Mouse (Mus musculus) heart, embryonic 16.5 days (tissue): Measurements from ENCODE around the gene Eif1. TPM values are rescaled to one million over a fixed set of nuclear protein-coding genes. Genes with fewer than 3 reads are reported as not detected.
"Not testable (repeated sequence)": the region's sequence is repeated elsewhere in the genome, so short reads cannot be mapped to it uniquely, and the experiment has no call there.

Experiments
- ATAC-seq: fragments of 200-750 bp; cut with Nextera tagmentation; replicated peaks from 2 replicates; pipeline ENCODE4 v1.8.0; 2017; ENCODE audit warnings: moderate number of reproducible peaks; ENCODE audit not compliant: insufficient read depth, low FRiP score; ENCODE audit errors: extremely low read depth
- H3K27ac ChIP-seq: fragments of 300-500 bp; sonication (generic); 2 replicates; pipeline ENCODE4 v1.5.1; 2014; ENCODE audit warnings: mild to moderate bottlenecking, low read length, control low read depth, moderate library complexity
- H3K27me3 ChIP-seq: fragments of 300-500 bp; sonication (generic); 2 replicates; pipeline ENCODE4 v1.6.1; 2014; ENCODE audit warnings: low read length, mixed read lengths; ENCODE audit not compliant: control insufficient read depth, insufficient read depth
- H3K36me3 ChIP-seq: fragments of 300-500 bp; sonication (generic); 2 replicates; pipeline ENCODE4 v1.6.1; 2014; ENCODE audit not compliant: control insufficient read depth, insufficient read depth
- H3K4me1 ChIP-seq: fragments of 300-500 bp; sonication (generic); 2 replicates; pipeline ENCODE4 v1.6.1; 2014; ENCODE audit warnings: low read length, mixed read lengths; ENCODE audit not compliant: control insufficient read depth, insufficient read depth
- H3K4me2 ChIP-seq: fragments of 300-500 bp; sonication (generic); 2 replicates; pipeline ENCODE4 v1.6.1; 2014; ENCODE audit warnings: low read depth, mild to moderate bottlenecking, control low read depth, low read length
- H3K4me3 ChIP-seq: fragments of 300-500 bp; sonication (generic); 2 replicates; pipeline ENCODE4 v1.5.1; 2014; ENCODE audit warnings: mild to moderate bottlenecking, control low read depth, low read length
- H3K9ac ChIP-seq: fragments of 300-500 bp; sonication (generic); 2 replicates; pipeline ENCODE4 v1.6.1; 2014; ENCODE audit warnings: low read length, control low read depth
- H3K9me3 ChIP-seq: fragments of 300-500 bp; sonication (generic); replicated peaks from 2 replicates; pipeline ENCODE4 v1.6.1; 2016; ENCODE audit warnings: low read length; ENCODE audit not compliant: control insufficient read depth
- WGBS: fragments of 180-500 bp; shearing (Covaris S2); extraction: QIAGEN DNeasy Blood & Tissue Kit; methylation state at CpG from one replicate; pipeline ENCODE4 v1.1.7; 2014; 5-methylcytosine and 5-hydroxymethylcytosine counted together
- polyA plus RNA-seq: library from polyadenylated mRNA; unstranded; fragments of >200 nt; fragmentation: Nextera tagmentation; extraction: Ambion mirVana; gene quantifications from 2 replicates; pipeline ENCODE4 v1.2.1, GENCODE M21; 2015

Gene Eif1
- polyA plus RNA-seq, 1 experiment from 2014 or later = 1,600 TPM

- Histone ChIP-seq H3K4me2 (no peak overlapping the region), H3K36me3 (no peaks in the 10 kb centered on the region), H3K4me1 (peaks cover 3% of the 10 kb centered on the region; the same call in 1 of the 2 replicates), H3K4me3 (no peak overlapping the region), H3K9me3 (no peaks in the 10 kb centered on the region), H3K27me3 (0 out of 2 replicates have a peak, but pooled peaks cover 2% of the 10 kb centered on the region), H3K9ac (no peak overlapping the region), H3K27ac (no peak overlapping the region)
- WGBS = 66% methylated on average over 5 of the region's 5 CpGs
- ATAC-seq = no peak
These were observed 18.4 kb upstream of the Eif1 start for GRCm38 (mm10) chr11:100301292-100301691.

- no peak for ATAC-seq
- WGBS = 80% methylated on average over 5 of the region's 5 CpGs
- H3K27me3 ChIP-seq = no peaks in the 10 kb centered on the region
- no peaks in the 10 kb centered on the region for H3K36me3 ChIP-seq
- peaks cover 6% of the 10 kb centered on the region for H3K4me1 ChIP-seq
- H3K4me2 ChIP-seq = no peak overlapping the region
- H3K9me3 ChIP-seq = no peaks in the 10 kb centered on the region
- no peak overlapping the region for H3K27ac ChIP-seq
- H3K9ac ChIP-seq = no peak overlapping the region
- H3K4me3 ChIP-seq = no peak overlapping the region
These were observed 11.8 kb upstream of the Eif1 start for GRCm38 (mm10) chr11:100307900-100308299.

GRCm38 (mm10) chr11:100308672-100309071 is 11.0 kb upstream of the Eif1 start:
- H3K4me2 ChIP-seq, H3K36me3 ChIP-seq, H3K9me3 ChIP-seq, H3K4me3 ChIP-seq, H3K27ac ChIP-seq, H3K9ac ChIP-seq, H3K27me3 ChIP-seq, ATAC-seq, H3K4me1 ChIP-seq: not testable (repeated sequence)
- WGBS = 86% methylated on average over 6 of the region's 6 CpGs

- Histone ChIP-seq H3K27ac (peak overlapping the region; percentile 82), H3K9me3 (no peaks in the 10 kb centered on the region), H3K27me3 (no peaks in the 10 kb centered on the region), H3K4me1 (peaks cover 6% of the 10 kb centered on the region), H3K36me3 (no peaks in the 10 kb centered on the region), H3K4me2 (no peak overlapping the region; the same call in 1 of the 2 replicates), H3K9ac (no peak overlapping the region), H3K4me3 (no peak overlapping the region)
- 38% methylated on average over 1 of the region's 1 CpGs for WGBS
- ATAC-seq = no peak
These were observed 8.0 kb upstream of the Eif1 start for GRCm38 (mm10) chr11:100311656-100312055.

GRCm38 (mm10) chr11:100312096-100312679 is 7.5 kb upstream of the Eif1 start:
- Histone ChIP-seq H3K36me3 (no peaks in the 10 kb centered on the region), H3K9ac (0 out of 2 replicates have a peak overlapping the region, but pooled peaks have one; percentile 13), H3K4me1 (peaks cover 6% of the 10 kb centered on the region), H3K4me2 (no peak overlapping the region; the same call in 1 of the 2 replicates), H3K27me3 (no peaks in the 10 kb centered on the region), H3K27ac (peak overlapping the region; percentile 82), H3K4me3 (no peak overlapping the region), H3K9me3 (no peaks in the 10 kb centered on the region)
- WGBS = 22% methylated on average over 5 of the region's 5 CpGs
- peak; percentile 63 for ATAC-seq

GRCm38 (mm10) chr11:100313424-100313823 is 6.3 kb upstream of the Eif1 start:
- H3K27me3 ChIP-seq = no peaks in the 10 kb centered on the region
- H3K4me2 ChIP-seq = no peak overlapping the region
- no peak overlapping the region for H3K9ac ChIP-seq
- no peak overlapping the region for H3K27ac ChIP-seq
- no peaks in the 10 kb centered on the region for H3K9me3 ChIP-seq
- WGBS = 88% methylated on average over 6 of the region's 6 CpGs
- H3K4me3 ChIP-seq = no peak overlapping the region
- H3K4me1 ChIP-seq = peaks cover 6% of the 10 kb centered on the region
- H3K36me3 ChIP-seq = no peaks in the 10 kb centered on the region
- ATAC-seq = no peak

- Histone ChIP-seq H3K9ac (no peak overlapping the region), H3K4me1 (peaks cover 7% of the 10 kb centered on the region), H3K27me3 (no peaks in the 10 kb centered on the region), H3K36me3 (no peaks in the 10 kb centered on the region), H3K4me2 (no peak overlapping the region), H3K4me3 (no peak overlapping the region), H3K27ac (no peak overlapping the region), H3K9me3 (no peaks in the 10 kb centered on the region)
- ATAC-seq = no peak
- WGBS = 84% methylated on average over 5 of the region's 5 CpGs
These were observed 4.2 kb upstream of the Eif1 start for GRCm38 (mm10) chr11:100315439-100315838.

- Histone ChIP-seq H3K4me1 (peaks cover 10% of the 10 kb centered on the region), H3K27ac (no peak overlapping the region), H3K9ac (no peak overlapping the region), H3K4me3 (no peak overlapping the region), H3K9me3 (no peaks in the 10 kb centered on the region), H3K4me2 (no peak overlapping the region), H3K36me3 (peaks cover 18% of the 10 kb centered on the region), H3K27me3 (no peaks in the 10 kb centered on the region)
- no peak for ATAC-seq
- 57% methylated on average over 6 of the region's 6 CpGs for WGBS
These were observed 1.8 kb upstream of the Eif1 start for GRCm38 (mm10) chr11:100317826-100318380.

- H3K27ac ChIP-seq = no peak overlapping the region; the same call in 1 of the 2 replicates
- 84% methylated on average over 10 of the region's 10 CpGs for WGBS
- no peak overlapping the region for H3K9ac ChIP-seq
- no peaks in the 10 kb centered on the region for H3K27me3 ChIP-seq
- H3K9me3 ChIP-seq = no peaks in the 10 kb centered on the region
- H3K4me3 ChIP-seq = peak overlapping the region; percentile 84
- ATAC-seq = no peak
- H3K4me2 ChIP-seq = peak overlapping the region; percentile 80
- H3K36me3 ChIP-seq = peaks cover 18% of the 10 kb centered on the region
- H3K4me1 ChIP-seq = peaks cover 10% of the 10 kb centered on the region
These were observed 895 bp upstream of the Eif1 start for GRCm38 (mm10) chr11:100318529-100319451.
